Mouse (Mus musculus) heart, adult 2 months (tissue): ENCODE results near the gene Tlx2.
A peak's percentile ranks its signal among the peaks of the same experiment; 100 is the strongest.

Experiments used
- CTCF ChIP-seq: fragments of 200-600 bp; IDR thresholded peaks from 2 replicates; pipeline ENCODE4 v1.8.1; 2022; ENCODE audit warnings: antibody characterized with exemption, mild to moderate bottlenecking, moderate library complexity
- EP300 ChIP-seq: fragments of 200-500 bp; IDR thresholded peaks from 2 replicates; pipeline ENCODE4 v1.6.1; 2011; ENCODE audit warnings: low read depth, low read length, control low read depth; ENCODE audit not compliant: insufficient read depth

- peak; percentile 83 for TF ChIP-seq CTCF
- no peak for TF ChIP-seq EP300
Measured at GRCm38 (mm10) chr6:83107566-83108400, 37.7 kb upstream of the Tlx2 start.
